Mouse (Mus musculus) limb, embryonic 13.5 days (tissue): Measurements from ENCODE around the gene Slc35b4. TPM values are rescaled to one million over a fixed set of nuclear protein-coding genes. Genes with fewer than 3 reads are reported as not detected.

Experiments
- ATAC-seq: fragments of 200-750 bp; cut with Nextera tagmentation; 2 replicates; pipeline ENCODE4 v1.8.0; 2017; ENCODE audit warnings: low read depth, moderate number of reproducible peaks, moderate TSS enrichment; ENCODE audit not compliant: low FRiP score
- H3K27ac ChIP-seq: fragments of 300-500 bp; sonication (generic); 2 replicates; pipeline ENCODE4 v1.5.1; 2015; ENCODE audit warnings: inconsistent platforms, mild to moderate bottlenecking, moderate library complexity
- H3K27me3 ChIP-seq: fragments of 300-500 bp; sonication (generic); 2 replicates; pipeline ENCODE4 v1.6.1; 2015; ENCODE audit warnings: mild to moderate bottlenecking, inconsistent platforms
- H3K36me3 ChIP-seq: fragments of 300-500 bp; sonication (generic); 2 replicates; pipeline ENCODE4 v1.6.1; 2015; ENCODE audit warnings: inconsistent platforms, mild to moderate bottlenecking, moderate library complexity
- H3K4me1 ChIP-seq: fragments of 300-500 bp; sonication (generic); 2 replicates; pipeline ENCODE4 v1.6.1; 2015; ENCODE audit warnings: inconsistent platforms
- H3K4me2 ChIP-seq: fragments of 300-500 bp; sonication (generic); replicated peaks from 2 replicates; pipeline ENCODE4 v1.6.1; 2015; ENCODE audit warnings: inconsistent platforms, mild to moderate bottlenecking, moderate library complexity
- H3K4me3 ChIP-seq: fragments of 300-500 bp; sonication (generic); 2 replicates; pipeline ENCODE4 v1.5.1; 2015; ENCODE audit warnings: moderate library complexity, mild to moderate bottlenecking, inconsistent platforms
- H3K9ac ChIP-seq: fragments of 300-500 bp; sonication (generic); 2 replicates; pipeline ENCODE4 v1.6.1; 2015; ENCODE audit warnings: mild to moderate bottlenecking, inconsistent platforms
- H3K9me3 ChIP-seq: fragments of 300-500 bp; sonication (generic); 2 replicates; pipeline ENCODE4 v1.6.1; 2016; ENCODE audit warnings: inconsistent platforms
- WGBS: fragments of 180-500 bp; shearing (Covaris S2); methylation state at CpG from one replicate; pipeline ENCODE4 v1.1.7; 2015; 5-methylcytosine and 5-hydroxymethylcytosine counted together
- polyA plus RNA-seq: library from polyadenylated mRNA; unstranded; fragments of >200 nt; fragmentation: Nextera tagmentation; extraction: Ambion mirVana; gene quantifications from 2 replicates; pipeline ENCODE4 v1.2.1, GENCODE M21; 2015

Slc35b4 gene
- polyA plus RNA-seq, 1 experiment from 2014 or later: 50.8 TPM

DNA sequence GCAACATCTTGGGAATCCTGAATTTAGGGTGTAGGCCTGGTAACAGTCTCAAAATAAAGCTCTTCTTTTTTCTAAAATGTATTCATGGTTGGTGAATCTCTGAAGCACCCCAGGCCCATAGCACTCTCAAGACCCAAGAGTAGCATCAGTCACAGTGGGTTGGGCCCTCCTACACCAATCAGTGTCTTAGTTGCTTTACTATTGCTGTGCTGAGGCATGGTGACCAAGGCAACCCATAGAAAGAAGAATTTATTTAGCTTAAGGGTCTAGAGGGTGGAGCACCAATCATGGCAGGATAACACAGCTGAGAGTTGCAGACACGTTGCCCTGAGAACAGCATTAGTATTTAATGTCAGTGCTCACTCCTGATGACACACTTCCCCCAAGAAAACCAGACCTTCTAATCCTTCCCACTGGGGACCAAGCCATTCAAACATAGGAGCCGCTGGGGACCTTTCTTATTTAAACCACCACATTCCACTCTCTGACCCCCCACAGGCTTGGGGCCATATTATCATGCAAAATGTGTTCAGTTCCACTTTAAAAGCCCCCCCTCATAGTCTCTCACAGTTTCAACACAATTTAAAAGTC, 10.5 kb upstream of the Slc35b4 start:
- Histone ChIP-seq H3K4me1 (no peaks in the 10 kb centered on the region), H3K36me3 (no peaks in the 10 kb centered on the region), H3K9ac (no peak overlapping the region), H3K27me3 (no peaks in the 10 kb centered on the region), H3K4me3 (no peak overlapping the region), H3K9me3 (0 out of 2 replicates have a peak, but pooled peaks cover 6% of the 10 kb centered on the region), H3K27ac (no peak overlapping the region), H3K4me2 (no peak overlapping the region)
- no peak for ATAC-seq
- WGBS: 49% methylated on average over 2 of the region's 2 CpGs

DNA sequence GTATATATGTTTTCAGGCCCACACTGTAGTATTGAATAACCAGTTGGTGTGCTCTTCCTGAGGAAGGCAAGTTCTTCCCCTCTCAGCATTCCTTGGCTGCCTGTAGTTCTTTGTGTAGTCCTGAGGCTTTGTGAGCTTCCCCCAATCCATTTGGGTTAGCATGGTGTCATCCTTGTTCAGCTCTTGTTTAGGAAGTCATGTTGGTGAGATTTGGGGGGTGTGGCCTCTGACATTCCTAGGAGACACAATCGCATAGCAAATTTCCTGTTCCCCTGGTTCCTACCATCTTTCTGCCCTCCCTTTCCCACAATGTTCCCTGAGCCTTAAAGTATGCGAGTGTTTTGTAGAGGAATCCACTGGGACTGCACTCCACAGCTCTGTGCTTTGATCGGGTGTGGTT, 6.4 kb upstream of the Slc35b4 start:
- Histone ChIP-seq H3K27ac (no peak overlapping the region), H3K27me3 (no peaks in the 10 kb centered on the region), H3K4me2 (no peak overlapping the region), H3K4me3 (no peak overlapping the region), H3K9ac (no peak overlapping the region), H3K36me3 (no peaks in the 10 kb centered on the region), H3K9me3 (no peaks in the 10 kb centered on the region), H3K4me1 (no peaks in the 10 kb centered on the region)
- 81% methylated on average over 3 of the region's 3 CpGs for WGBS
- ATAC-seq: no peak

DNA sequence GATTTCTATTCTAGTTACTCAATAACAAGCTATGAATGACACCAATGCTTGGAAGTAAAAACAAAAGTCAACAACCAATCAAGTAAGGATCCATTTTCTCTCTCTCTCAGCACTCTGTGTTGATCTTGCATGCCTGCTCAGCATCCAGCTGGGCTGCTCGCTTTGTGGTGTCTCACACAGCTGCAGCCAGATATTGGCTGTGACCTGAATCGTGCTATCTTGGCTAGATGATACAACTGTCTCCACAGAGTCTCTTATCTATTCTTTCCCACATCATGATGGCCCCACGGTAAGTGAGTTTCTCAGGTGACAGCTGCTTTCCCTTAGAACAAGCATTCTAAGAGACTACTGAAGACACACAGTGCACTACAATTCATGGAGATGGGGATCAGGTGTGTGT, 5.0 kb upstream of the Slc35b4 start:
- no peak for ATAC-seq
- no peak overlapping the region for H3K4me3 ChIP-seq
- no peak overlapping the region for H3K9ac ChIP-seq
- no peaks in the 10 kb centered on the region for H3K36me3 ChIP-seq
- no peaks in the 10 kb centered on the region for H3K4me1 ChIP-seq
- H3K27ac ChIP-seq: no peak overlapping the region
- no peaks in the 10 kb centered on the region for H3K27me3 ChIP-seq
- WGBS: 87% methylated on average over 3 of the region's 3 CpGs
- H3K9me3 ChIP-seq: no peaks in the 10 kb centered on the region
- H3K4me2 ChIP-seq: no peak overlapping the region

DNA sequence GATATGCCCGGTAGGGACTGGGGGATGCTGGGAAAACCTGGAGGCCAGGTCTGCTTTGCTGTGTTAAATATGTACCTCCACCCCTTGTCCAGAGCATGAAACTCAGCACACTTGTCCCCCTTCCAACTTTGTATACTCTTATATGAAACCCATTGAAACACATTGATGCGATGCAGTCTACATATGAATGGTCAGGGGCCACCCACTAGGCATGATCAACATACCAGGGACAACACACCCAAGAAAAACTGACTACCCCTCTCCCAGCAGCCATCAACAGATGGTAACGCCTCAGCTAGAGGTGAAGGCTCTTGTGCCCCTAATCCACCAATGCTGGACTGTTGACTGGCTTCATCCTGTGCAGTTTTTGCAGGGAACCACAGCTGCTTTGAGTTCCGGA, 3.0 kb upstream of the Slc35b4 start:
- ATAC-seq: no peak
- WGBS: 70% methylated on average over 4 of the region's 4 CpGs
- H3K9me3 ChIP-seq: no peaks in the 10 kb centered on the region

DNA sequence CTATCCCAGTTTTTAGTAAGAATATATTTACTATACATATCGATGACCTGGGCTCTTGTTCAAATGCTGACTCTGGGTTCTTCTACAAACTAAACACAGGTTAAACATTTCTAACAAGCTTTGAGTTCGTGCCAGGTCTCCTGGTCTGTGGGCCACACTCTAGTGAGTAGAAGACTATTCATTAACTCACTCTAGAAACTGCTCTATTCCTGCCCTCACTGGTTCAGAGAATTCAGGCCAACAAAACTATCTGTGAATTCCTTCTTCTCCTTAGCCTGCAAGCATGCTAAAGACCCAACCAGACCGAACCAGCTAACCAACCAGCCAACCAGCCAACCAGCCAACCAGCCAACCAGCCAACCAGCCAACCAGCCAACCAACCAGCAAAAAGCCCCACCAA, 2.1 kb upstream of the Slc35b4 start:
- Histone ChIP-seq H3K4me1 (peaks cover 10% of the 10 kb centered on the region), H3K27me3 (no peaks in the 10 kb centered on the region), H3K9ac (no peak overlapping the region), H3K4me2 (no peak overlapping the region), H3K36me3 (no peaks in the 10 kb centered on the region), H3K27ac (no peak overlapping the region), H3K4me3 (no peak overlapping the region), H3K9me3 (no peaks in the 10 kb centered on the region)
- WGBS: 80% methylated on average over 3 of the region's 3 CpGs
- no peak for ATAC-seq

More for the DNA sequence above, 3.0 kb upstream of the Slc35b4 start:
- Histone ChIP-seq H3K4me1 (peaks cover 10% of the 10 kb centered on the region), H3K9ac (no peak overlapping the region), H3K36me3 (no peaks in the 10 kb centered on the region), H3K27me3 (no peaks in the 10 kb centered on the region), H3K27ac (no peak overlapping the region), H3K4me2 (no peak overlapping the region), H3K4me3 (no peak overlapping the region)

DNA sequence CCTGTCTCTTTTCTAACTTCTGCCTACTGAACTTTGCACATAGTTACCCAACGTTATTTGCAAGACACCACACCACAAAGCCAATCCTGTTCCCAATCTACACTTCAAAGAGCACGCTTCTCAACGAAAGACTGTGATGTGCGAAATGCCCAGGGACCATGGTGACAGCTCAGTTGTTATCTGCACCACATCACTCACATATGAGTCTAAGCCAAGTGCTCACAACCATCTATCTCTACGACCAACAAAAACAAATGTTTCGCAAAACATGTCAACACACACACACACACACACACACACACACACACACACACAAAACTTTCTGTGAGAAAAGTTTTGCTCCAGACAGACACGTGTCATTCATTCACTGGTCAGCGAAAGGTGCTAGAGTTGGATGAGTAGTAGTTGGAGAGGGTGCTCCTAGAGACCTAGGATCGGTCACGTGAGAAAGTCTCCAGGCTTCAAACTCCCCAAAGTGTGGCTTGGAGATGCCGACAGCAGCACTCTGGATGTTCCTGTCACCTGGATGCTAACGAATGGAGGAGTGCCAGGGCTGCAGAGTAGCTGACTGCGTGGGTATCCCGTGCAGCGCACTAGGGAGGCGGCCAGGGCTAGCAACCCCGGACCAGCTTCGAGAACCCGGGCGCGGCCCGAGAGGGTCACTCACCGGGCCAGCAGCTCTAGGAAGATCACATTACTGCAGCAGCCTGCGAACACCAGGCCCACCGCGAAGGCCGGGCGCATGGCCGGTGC, 624 bp downstream of the Slc35b4 start:
- Histone ChIP-seq H3K9ac (peak overlapping the region; percentile 80), H3K36me3 (peaks cover 4% of the 10 kb centered on the region; the same call in 1 of the 2 replicates), H3K9me3 (no peaks in the 10 kb centered on the region), H3K4me2 (peak overlapping the region; percentile 79), H3K4me3 (peak overlapping the region; percentile 78), H3K27me3 (no peaks in the 10 kb centered on the region), H3K27ac (peak overlapping the region; percentile 48; the same call in 1 of the 2 replicates), H3K4me1 (peaks cover 10% of the 10 kb centered on the region)
- peak; percentile 85 for ATAC-seq
- 2% methylated on average over 29 of the region's 29 CpGs for WGBS

DNA sequence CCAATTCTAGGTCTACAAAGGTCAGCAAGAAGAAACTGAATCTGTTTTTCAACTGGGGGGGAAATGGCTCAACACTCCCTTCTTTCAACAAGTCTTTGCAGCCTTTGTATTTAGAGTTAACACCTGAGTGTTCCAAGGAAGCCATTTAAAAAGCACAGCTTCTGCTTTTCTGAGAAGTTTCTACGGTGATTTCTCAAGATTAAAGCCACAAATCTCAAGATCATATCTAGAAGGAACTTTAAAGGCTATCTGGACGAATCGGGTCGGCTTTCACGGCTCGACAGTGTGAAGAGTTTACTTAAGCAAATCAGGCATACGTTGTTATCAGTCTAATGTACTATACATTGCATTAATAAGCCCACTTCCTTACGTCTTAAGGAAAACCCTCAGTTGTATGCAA, 2.2 kb downstream of the Slc35b4 start:
- H3K4me2 ChIP-seq: no peak overlapping the region
- ATAC-seq: no peak
- 83% methylated on average over 8 of the region's 8 CpGs for WGBS

DNA sequence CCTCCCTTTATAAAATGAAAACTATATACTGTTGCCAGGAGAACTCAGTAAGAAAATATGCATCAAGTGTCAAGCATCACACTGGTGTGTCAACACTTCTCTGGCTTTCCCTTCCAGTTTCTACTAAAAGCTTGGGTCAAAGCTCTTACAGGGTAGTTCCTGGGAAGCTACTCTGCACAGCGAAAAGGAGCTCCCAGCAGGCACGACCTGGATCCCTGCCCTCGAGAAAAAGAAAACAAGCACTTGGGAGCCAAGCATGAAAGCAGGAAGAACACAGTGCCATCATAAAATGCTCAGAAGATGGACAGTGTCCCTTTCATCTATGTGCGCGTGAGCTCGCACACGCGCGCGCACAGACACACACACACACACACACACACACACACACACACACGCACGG, 3.7 kb downstream of the Slc35b4 start:
- no peaks in the 10 kb centered on the region for H3K27me3 ChIP-seq
- H3K27ac ChIP-seq: no peak overlapping the region
- H3K4me3 ChIP-seq: no peak overlapping the region
- H3K36me3 ChIP-seq: peaks cover 26% of the 10 kb centered on the region
- no peak overlapping the region for H3K4me2 ChIP-seq
- ATAC-seq: no peak
- H3K9ac ChIP-seq: no peak overlapping the region
- H3K9me3 ChIP-seq: no peaks in the 10 kb centered on the region
- 86% methylated on average over 12 of the region's 12 CpGs for WGBS
- peaks cover 10% of the 10 kb centered on the region for H3K4me1 ChIP-seq

More for the DNA sequence above, 2.2 kb downstream of the Slc35b4 start:
- H3K9ac ChIP-seq: no peak overlapping the region
- no peak overlapping the region for H3K4me3 ChIP-seq
- peaks cover 13% of the 10 kb centered on the region for H3K36me3 ChIP-seq
- H3K27me3 ChIP-seq: no peaks in the 10 kb centered on the region
- no peak overlapping the region for H3K27ac ChIP-seq
- no peaks in the 10 kb centered on the region for H3K9me3 ChIP-seq
- H3K4me1 ChIP-seq: peaks cover 10% of the 10 kb centered on the region

DNA sequence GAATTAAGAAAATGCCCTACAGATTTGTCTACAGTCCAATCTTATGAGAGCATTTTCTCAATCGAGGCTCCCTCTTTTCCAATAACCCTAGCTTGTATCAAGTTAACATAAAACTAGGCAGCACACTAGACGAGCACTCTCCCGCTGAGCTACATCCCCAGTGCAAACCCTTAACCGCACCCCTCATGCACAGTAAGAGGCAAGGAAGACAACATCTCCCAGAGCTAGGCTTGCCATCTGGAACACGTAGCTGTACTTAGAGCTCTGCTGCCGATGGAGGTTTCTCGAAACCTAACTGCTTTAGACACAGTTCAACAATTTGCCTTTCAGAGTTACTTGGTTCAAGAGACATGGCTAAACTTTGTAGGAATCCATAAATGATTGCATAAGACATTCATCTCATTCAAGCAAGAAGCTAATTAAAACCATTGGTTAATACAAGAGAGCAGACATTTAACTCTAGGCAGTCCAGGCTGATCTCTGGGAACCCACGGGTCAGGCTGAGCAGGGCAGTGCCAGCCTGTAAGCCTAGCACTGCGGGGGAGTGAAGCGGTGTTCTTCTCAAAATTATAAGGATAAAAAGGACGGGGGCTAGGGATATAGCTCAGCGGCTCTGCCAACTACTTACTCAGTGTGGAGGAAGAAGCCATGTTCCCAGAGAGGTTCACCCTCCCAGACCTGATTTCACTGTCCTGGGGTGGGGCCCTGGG, 5.0 kb downstream of the Slc35b4 start:
- no peaks in the 10 kb centered on the region for H3K27me3 ChIP-seq
- peaks cover 36% of the 10 kb centered on the region for H3K36me3 ChIP-seq
- H3K9me3 ChIP-seq: no peaks in the 10 kb centered on the region
- H3K4me2 ChIP-seq: no peak overlapping the region
- 88% methylated on average over 12 of the region's 12 CpGs for WGBS
- no peak overlapping the region for H3K9ac ChIP-seq
- H3K4me3 ChIP-seq: no peak overlapping the region
- no peak for ATAC-seq
- H3K27ac ChIP-seq: no peak overlapping the region
- H3K4me1 ChIP-seq: peaks cover 10% of the 10 kb centered on the region

DNA sequence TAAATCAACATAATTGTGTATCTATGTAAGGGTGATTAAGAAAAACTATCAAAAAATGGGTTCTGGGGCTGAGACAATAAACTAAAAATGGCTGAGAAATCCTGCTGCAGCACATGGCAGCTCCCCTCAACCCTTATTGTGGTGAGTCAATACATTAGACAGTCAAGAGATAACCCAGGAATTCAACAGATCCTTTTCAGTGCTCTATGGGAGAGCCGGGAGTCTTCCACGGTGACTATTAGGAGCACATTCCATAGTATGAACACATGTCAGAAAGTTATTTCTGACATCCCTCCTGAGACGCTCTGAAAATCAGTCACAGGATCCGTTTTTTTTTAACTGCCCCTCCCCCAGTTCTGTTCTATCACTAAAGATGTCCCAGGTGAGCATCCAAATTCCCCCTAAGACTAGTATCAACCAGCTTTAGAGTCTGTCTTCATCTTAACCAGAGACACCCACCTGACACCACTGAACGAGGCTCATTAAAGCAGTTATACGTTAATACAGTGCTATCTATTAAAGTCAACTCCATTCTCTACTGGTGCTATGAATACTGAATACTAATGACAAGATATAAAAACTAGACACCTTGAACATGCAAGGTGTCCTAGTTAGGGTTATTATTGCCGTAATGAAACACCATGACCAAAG, 5.9 kb downstream of the Slc35b4 start:
- no peak overlapping the region for H3K4me3 ChIP-seq
- 83% methylated on average over 7 of the region's 7 CpGs for WGBS
- peaks cover 6% of the 10 kb centered on the region for H3K4me1 ChIP-seq
- no peak overlapping the region for H3K9ac ChIP-seq
- H3K9me3 ChIP-seq: no peaks in the 10 kb centered on the region
- H3K4me2 ChIP-seq: no peak overlapping the region
- peaks cover 45% of the 10 kb centered on the region for H3K36me3 ChIP-seq
- no peak overlapping the region for H3K27ac ChIP-seq
- ATAC-seq: no peak
- no peaks in the 10 kb centered on the region for H3K27me3 ChIP-seq

DNA sequence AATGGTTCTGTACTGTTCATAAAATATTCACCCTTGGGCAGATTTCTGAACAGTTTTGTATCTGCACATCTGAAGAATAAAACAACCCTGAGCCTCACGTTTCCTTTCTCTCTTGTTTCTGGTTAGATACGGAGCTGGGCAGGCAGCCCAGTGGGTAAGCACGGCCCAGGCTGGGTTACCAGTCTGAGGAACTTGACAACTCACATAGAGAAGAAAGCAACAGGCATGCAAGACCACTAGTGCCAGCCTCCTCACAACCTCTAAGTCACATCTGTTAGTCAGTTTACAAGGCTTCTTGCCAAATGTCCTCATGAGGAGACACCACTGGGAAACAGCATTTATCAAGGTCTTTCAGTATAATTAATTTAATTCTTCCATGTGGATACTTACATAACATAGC, 8.1 kb downstream of the Slc35b4 start:
- H3K4me1 ChIP-seq: no peaks in the 10 kb centered on the region
- H3K9ac ChIP-seq: no peak overlapping the region
- H3K4me3 ChIP-seq: no peak overlapping the region
- no peak overlapping the region for H3K4me2 ChIP-seq
- no peaks in the 10 kb centered on the region for H3K27me3 ChIP-seq
- no peak overlapping the region for H3K27ac ChIP-seq
- ATAC-seq: no peak
- H3K9me3 ChIP-seq: no peaks in the 10 kb centered on the region
- peaks cover 59% of the 10 kb centered on the region for H3K36me3 ChIP-seq
- WGBS: 90% methylated on average over 3 of the region's 3 CpGs

DNA sequence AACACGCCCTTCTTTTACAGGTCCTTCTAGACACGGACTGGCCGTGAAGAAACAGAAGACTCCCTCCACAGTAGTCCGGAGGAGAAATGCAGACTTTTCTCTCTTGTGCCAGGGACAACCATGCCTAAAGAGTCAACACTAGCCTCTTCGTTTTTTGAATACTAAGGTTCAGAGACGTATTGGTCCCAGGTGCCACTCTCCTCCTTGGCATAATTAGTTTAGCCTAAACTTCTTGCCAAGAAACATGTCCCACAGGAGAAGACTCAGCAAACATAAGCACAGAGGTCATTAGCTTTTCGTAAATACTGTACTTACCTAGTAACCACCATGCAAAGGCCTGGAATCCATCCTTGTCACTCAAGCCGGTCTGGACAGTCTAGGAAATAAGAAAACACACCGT, 13.9 kb downstream of the Slc35b4 start:
- Histone ChIP-seq H3K4me3 (no peak overlapping the region), H3K27ac (no peak overlapping the region), H3K9ac (no peak overlapping the region), H3K4me1 (no peaks in the 10 kb centered on the region; the same call in 1 of the 2 replicates), H3K9me3 (no peaks in the 10 kb centered on the region), H3K36me3 (peaks cover 83% of the 10 kb centered on the region), H3K4me2 (no peak overlapping the region), H3K27me3 (peaks cover 33% of the 10 kb centered on the region)
- WGBS: 70% methylated on average over 9 of the region's 9 CpGs
- no peak for ATAC-seq
